Mouse (Mus musculus) stomach, postnatal 0 days (tissue): ENCODE data around the gene Nkapd1.

Experiments
- CTCF ChIP-seq: IDR thresholded peaks from 2 replicates; pipeline ENCODE4 v1.5.1; 2016; ENCODE audit warnings: antibody characterized with exemption, low read depth, mild to moderate bottlenecking, moderate library complexity
- EP300 ChIP-seq: optimal IDR thresholded peaks from 2 replicates; pipeline ENCODE3; 2016; ENCODE audit warnings: antibody characterized with exemption

DNA sequence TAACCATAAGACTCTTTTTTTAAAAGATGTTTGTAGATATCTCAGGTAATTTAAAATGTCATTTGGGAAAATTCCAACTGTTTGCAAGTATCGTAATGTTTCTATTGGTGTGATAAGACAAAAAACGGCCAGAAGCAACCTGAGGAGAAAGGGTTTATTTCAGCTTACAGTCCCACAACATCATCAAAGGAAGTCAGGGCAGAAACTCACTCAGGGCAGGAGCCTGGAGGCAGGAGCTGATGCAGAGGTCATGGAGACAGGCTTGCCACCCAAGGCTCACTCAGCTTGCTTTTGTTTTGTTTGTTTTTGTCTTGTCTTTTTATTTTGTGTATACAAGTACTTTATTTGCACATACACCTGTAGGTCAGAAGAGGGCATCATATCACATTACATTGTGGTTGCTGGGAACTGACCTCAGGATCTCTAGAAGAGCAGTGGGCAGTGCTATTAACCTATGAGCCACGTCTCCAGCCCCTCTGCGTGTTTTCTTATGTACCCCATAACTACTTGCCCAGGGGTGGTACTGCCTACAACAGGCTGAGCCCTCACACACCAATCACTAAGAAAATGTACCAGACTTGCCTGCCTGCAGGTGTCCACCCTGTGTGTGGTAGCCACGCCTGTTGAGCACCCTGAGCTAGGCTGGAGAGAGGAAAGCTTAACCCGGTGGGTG lies 14.9 kb upstream of the Nkapd1 start:
- TF ChIP-seq CTCF (no peak), EP300 (no peak)
